Mouse (Mus musculus) lung, postnatal 0 days (tissue): ENCODE results near the gene Ttc7. TPM values are rescaled to one million over a fixed set of nuclear protein-coding genes. Genes with fewer than 3 reads are reported as not detected.

Source experiments
- ATAC-seq: fragments of 200-750 bp; cut with Nextera tagmentation; 2 replicates; pipeline ENCODE4 v1.8.0; 2017; ENCODE audit warnings: moderate library complexity
- DNase-seq: peaks from one replicate; pipeline ENCODE4 v3.0.0-alpha.2; 2016; ENCODE audit warnings: low spot score
- H3K27ac ChIP-seq: fragments of 300-500 bp; sonication (generic); 2 replicates; pipeline ENCODE4 v1.5.1; 2014; ENCODE audit warnings: antibody characterized with exemption, mild to moderate bottlenecking, low read length, mixed read lengths
- H3K27me3 ChIP-seq: fragments of 300-500 bp; sonication (generic); replicated peaks from 2 replicates; pipeline ENCODE4 v1.6.1; 2014; ENCODE audit warnings: low read length, mixed read lengths; ENCODE audit not compliant: insufficient read depth
- H3K36me3 ChIP-seq: fragments of 300-500 bp; sonication (generic); 2 replicates; pipeline ENCODE4 v1.6.1; 2014; ENCODE audit warnings: low read length, mixed read lengths; ENCODE audit not compliant: insufficient read depth
- H3K4me1 ChIP-seq: fragments of 300-500 bp; sonication (generic); 2 replicates; pipeline ENCODE4 v1.6.1; 2014; ENCODE audit warnings: antibody characterized with exemption, low read depth, low read length, mixed read lengths; ENCODE audit not compliant: insufficient read depth
- H3K4me2 ChIP-seq: fragments of 300-500 bp; sonication (generic); replicated peaks from 2 replicates; pipeline ENCODE4 v1.6.1; 2014; ENCODE audit warnings: low read depth, mild to moderate bottlenecking, low read length, moderate library complexity, mixed read lengths
- H3K4me3 ChIP-seq: fragments of 300-500 bp; sonication (generic); 2 replicates; pipeline ENCODE4 v1.5.1; 2014; ENCODE audit warnings: low read depth, low read length
- H3K9ac ChIP-seq: fragments of 300-500 bp; sonication (generic); replicated peaks from 2 replicates; pipeline ENCODE4 v1.6.1; 2014; ENCODE audit warnings: low read depth, mild to moderate bottlenecking
- H3K9me3 ChIP-seq: fragments of 300-500 bp; sonication (generic); 2 replicates; pipeline ENCODE4 v1.6.1; 2016; ENCODE audit warnings: low read length, mixed read lengths
- CTCF ChIP-seq: IDR thresholded peaks from 2 replicates; pipeline ENCODE4 v1.5.1; 2016; ENCODE audit warnings: antibody characterized with exemption, mild to moderate bottlenecking
- EP300 ChIP-seq: IDR thresholded peaks from 2 replicates; pipeline ENCODE4 v1.6.1; 2016; ENCODE audit warnings: antibody characterized with exemption, mild to moderate bottlenecking, control low read depth
- WGBS: fragments of 180-500 bp; shearing (Covaris S2); extraction: QIAGEN DNeasy Blood & Tissue Kit; methylation state at CpG from one replicate; pipeline ENCODE4 v1.1.7; 2014; 5-methylcytosine and 5-hydroxymethylcytosine counted together
- polyA plus RNA-seq: library from polyadenylated mRNA; unstranded; fragments of >200 nt; fragmentation: Nextera tagmentation; extraction: Ambion mirVana; gene quantifications from 2 replicates; pipeline ENCODE4 v1.2.1, GENCODE M21; 2015

The Ttc7 gene
- polyA plus RNA-seq, 1 experiment from 2014 or later, result 16.4 TPM

DNA sequence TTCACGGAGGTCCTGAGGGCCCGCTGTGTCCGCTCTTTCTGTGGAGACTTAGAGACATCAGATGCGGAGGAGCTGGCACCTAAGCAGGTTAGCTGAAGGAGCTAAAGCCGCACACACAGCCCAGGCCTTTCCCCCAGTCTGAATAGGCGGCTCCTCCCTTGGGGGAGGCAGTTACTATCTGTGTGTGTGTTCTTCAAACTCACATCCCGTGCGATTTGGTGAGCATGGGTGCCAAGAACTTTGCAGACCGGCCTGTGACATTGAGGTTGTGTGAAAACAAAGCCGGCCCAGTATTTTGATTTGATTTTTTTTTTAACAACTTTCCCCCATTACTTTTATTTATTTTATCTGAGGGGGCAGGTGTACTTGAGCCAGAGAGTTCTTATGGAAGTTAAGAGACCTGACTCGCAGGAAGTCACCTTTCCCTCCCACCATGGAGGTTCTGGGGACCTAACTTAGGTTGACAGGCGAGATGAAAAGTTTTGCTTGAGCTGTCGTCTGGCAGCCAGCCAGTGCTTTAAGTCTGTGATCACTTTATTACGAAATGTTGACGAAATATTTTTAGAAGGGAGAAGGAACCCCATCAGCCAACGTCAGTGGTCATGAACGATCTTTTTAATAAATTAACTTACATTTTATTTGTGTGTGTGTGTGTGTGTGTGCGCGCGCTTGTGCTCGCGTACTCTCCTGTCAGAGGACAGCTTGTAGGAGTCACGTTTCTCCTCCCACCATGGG is 3.2 kb downstream of the Ttc7 start:
- ATAC-seq (no peak), DNase-seq (peak; percentile 84)
- Histone ChIP-seq H3K27me3 (no peaks in the 10 kb centered on the region), H3K9ac (no peak overlapping the region), H3K27ac (peak overlapping the region; percentile 38), H3K9me3 (no peaks in the 10 kb centered on the region), H3K36me3 (no peaks in the 10 kb centered on the region), H3K4me1 (peaks cover 7% of the 10 kb centered on the region; the same call in 1 of the 2 replicates), H3K4me2 (peak overlapping the region; percentile 1; the same call in 1 of the 2 replicates), H3K4me3 (no peak overlapping the region)
- WGBS, result 38% methylated on average over 23 of the region's 23 CpGs
- no peak for TF ChIP-seq EP300
- no peak for TF ChIP-seq CTCF

- no peaks in the 10 kb centered on the region for H3K9me3 ChIP-seq
- H3K27ac ChIP-seq, result 0 out of 2 replicates have a peak overlapping the region, but pooled peaks have one; percentile 16
- no peak overlapping the region for H3K9ac ChIP-seq
- H3K36me3 ChIP-seq, result no peaks in the 10 kb centered on the region
- H3K4me3 ChIP-seq, result no peak overlapping the region
- H3K4me2 ChIP-seq, result 0 out of 2 replicates have a peak overlapping the region, but pooled peaks have one; percentile 1
- ATAC-seq (no peak), DNase-seq (no peak)
- WGBS, result 53% methylated on average over 8 of the region's 8 CpGs
- TF ChIP-seq CTCF (no peak), EP300 (no peak)
- peaks cover 3% of the 10 kb centered on the region; the same call in 1 of the 2 replicates for H3K4me1 ChIP-seq
- no peaks in the 10 kb centered on the region for H3K27me3 ChIP-seq
Measured at GRCm38 (mm10) chr17:87286481-87287143, 3.9 kb downstream of the Ttc7 start.

- H3K9ac ChIP-seq, result no peak overlapping the region
- H3K4me1 ChIP-seq, result no peaks in the 10 kb centered on the region
- WGBS, result 78% methylated on average over 8 of the region's 8 CpGs
- no peak overlapping the region for H3K27ac ChIP-seq
- H3K9me3 ChIP-seq, result no peaks in the 10 kb centered on the region
- no peak for DNase-seq
- H3K4me2 ChIP-seq, result no peak overlapping the region
- no peaks in the 10 kb centered on the region for H3K27me3 ChIP-seq
- H3K36me3 ChIP-seq, result no peaks in the 10 kb centered on the region
- no peak overlapping the region for H3K4me3 ChIP-seq
- no peak for TF ChIP-seq EP300
- TF ChIP-seq CTCF, result no peak
- no peak for ATAC-seq
Measured at GRCm38 (mm10) chr17:87287197-87287777, 4.6 kb downstream of the Ttc7 start.

DNA sequence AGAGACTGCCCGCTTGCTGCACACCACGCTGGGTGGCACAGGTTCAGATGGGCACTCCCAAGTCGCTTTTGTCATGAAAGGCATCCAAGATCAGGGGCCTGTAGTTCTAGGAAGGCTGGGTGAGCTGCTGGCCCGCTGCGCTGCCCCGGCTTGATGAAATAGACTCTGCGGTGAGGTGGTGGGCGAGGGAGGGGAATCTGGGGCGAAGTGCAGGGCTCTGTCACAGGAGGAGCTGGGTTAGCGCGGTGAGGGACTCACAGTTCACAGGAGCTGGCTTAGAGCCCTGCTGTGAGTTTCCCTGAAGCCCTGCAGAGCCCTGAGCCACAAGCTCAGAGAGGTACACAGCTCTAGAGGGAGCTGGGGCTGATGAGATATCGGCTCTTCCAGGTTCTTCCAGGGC is 5.4 kb downstream of the Ttc7 start:
- no peaks in the 10 kb centered on the region for H3K4me1 ChIP-seq
- H3K9ac ChIP-seq, result no peak overlapping the region
- no peak for TF ChIP-seq EP300
- no peak for TF ChIP-seq CTCF
- H3K27me3 ChIP-seq, result no peaks in the 10 kb centered on the region
- no peak for DNase-seq
- no peak overlapping the region for H3K4me2 ChIP-seq
- ATAC-seq, result no peak
- no peak overlapping the region for H3K4me3 ChIP-seq
- H3K9me3 ChIP-seq, result no peaks in the 10 kb centered on the region
- WGBS, result 57% methylated on average over 12 of the region's 12 CpGs
- no peaks in the 10 kb centered on the region for H3K36me3 ChIP-seq
- no peak overlapping the region for H3K27ac ChIP-seq

- Histone ChIP-seq H3K36me3 (no peaks in the 10 kb centered on the region), H3K27ac (no peak overlapping the region), H3K4me2 (no peak overlapping the region), H3K4me1 (no peaks in the 10 kb centered on the region), H3K4me3 (no peak overlapping the region), H3K9ac (no peak overlapping the region), H3K9me3 (no peaks in the 10 kb centered on the region), H3K27me3 (no peaks in the 10 kb centered on the region)
- 70% methylated on average over 5 of the region's 5 CpGs for WGBS
- no peak for TF ChIP-seq CTCF
- TF ChIP-seq EP300, result no peak
- no peak for ATAC-seq
- no peak for DNase-seq
Measured at GRCm38 (mm10) chr17:87289367-87289766, 6.7 kb downstream of the Ttc7 start.

DNA sequence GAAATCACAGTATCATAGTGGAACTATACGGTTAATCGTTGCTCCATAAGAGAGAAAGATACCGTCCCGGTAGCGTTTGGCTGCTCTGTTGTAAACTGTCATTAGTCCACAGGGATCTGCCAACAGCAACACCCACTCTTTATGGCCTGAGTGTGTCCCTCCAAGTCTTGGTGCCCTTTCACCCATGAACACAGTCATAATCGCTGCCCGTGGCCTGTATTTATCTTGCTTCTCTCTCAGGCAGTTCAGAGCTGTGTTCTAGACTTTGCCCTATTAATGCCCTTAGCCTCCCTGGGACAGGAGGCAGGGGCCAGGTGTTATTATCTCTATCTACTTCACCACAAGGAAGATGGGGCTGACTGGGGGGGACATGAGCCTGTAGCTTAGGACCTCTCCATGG is 8.4 kb downstream of the Ttc7 start:
- H3K36me3 ChIP-seq, result no peaks in the 10 kb centered on the region
- DNase-seq (no peak), ATAC-seq (no peak)
- TF ChIP-seq EP300, result no peak
- no peak for TF ChIP-seq CTCF
- no peak overlapping the region for H3K27ac ChIP-seq
- 67% methylated on average over 7 of the region's 7 CpGs for WGBS
- H3K4me3 ChIP-seq, result no peak overlapping the region
- H3K4me1 ChIP-seq, result no peaks in the 10 kb centered on the region
- H3K27me3 ChIP-seq, result no peaks in the 10 kb centered on the region
- no peaks in the 10 kb centered on the region for H3K9me3 ChIP-seq
- no peak overlapping the region for H3K9ac ChIP-seq
- H3K4me2 ChIP-seq, result no peak overlapping the region
